Mouse (Mus musculus): ENCODE results near the gene Usp24. TPM values are rescaled to one million over a fixed set of nuclear protein-coding genes. Genes with fewer than 3 reads are reported as not detected.

Usp24 gene
- total and polyA plus RNA-seq, 3 experiments, result 27.0 to 40.8 (median 31.9) TPM

DNA sequence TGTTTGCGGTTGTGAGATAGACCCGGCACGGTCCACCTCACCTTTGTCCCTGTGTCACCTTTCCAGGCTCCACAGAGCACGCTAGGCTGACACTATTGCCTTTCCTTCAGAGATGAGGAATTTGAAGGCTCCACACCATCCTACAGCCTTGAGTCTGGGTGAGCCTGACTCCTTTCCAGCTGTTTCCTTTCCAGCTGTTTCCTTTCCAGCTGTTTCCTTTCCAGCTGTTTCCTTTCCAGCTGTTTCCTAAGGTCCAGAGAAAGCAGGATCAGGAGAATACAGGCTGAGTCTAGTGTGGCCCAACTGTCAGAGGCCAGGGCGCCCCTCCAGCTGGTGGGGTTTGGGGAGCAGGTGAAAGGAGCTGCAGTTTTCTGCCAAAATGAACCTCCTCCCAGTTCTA, 154.9 kb downstream of the Usp24 start:
- H3K36me3 ChIP-seq (ENCODE audit: control insufficient read depth in 1 of 2, insufficient read depth in 2 of 2, low read length in 2 of 2), result no peaks in the 10 kb centered on the region
- no peak overlapping the region for H3K4me3 ChIP-seq (ENCODE audit: control insufficient read depth in 1 of 2, insufficient read depth in 1 of 2, low read depth in 2 of 2, low read length in 2 of 2)
- no peak for DNase-seq (ENCODE audit: low read depth, low spot score)
- H3K9me3 ChIP-seq (replicated peaks; ENCODE audit: insufficient read depth, low read length), result no peaks in the 10 kb centered on the region
- H3K27ac ChIP-seq (ENCODE audit: control insufficient read depth, low read depth, low read length), result no peak overlapping the region
- no peaks in the 10 kb centered on the region for H3K27me3 ChIP-seq (ENCODE audit: control insufficient read depth in 1 of 2, insufficient read depth in 2 of 2, low read length in 2 of 2)
- no peaks in the 10 kb centered on the region for H3K4me1 ChIP-seq (ENCODE audit: control insufficient read depth in 1 of 2, insufficient read depth in 2 of 2, low read length in 2 of 2)
- H3K9ac ChIP-seq (ENCODE audit: control insufficient read depth, low read depth, low read length, poor library complexity, severe bottlenecking), result no peak overlapping the region
- H3K79me2 ChIP-seq (ENCODE audit: control insufficient read depth, insufficient read depth, low read length, poor library complexity), result no peaks in the 10 kb centered on the region
- TF ChIP-seq UBTF (IDR thresholded peaks at IDR 0.05; ENCODE audit: borderline replicate concordance, insufficient read depth, low read depth, low read length), result no peak
- no peak for TF ChIP-seq KAT2A (conservative IDR thresholded peaks at IDR 0.05; ENCODE audit: low read depth, low read length)
- TF ChIP-seq SIN3A (IDR thresholded peaks at IDR 0.05; ENCODE audit: low read length), result no peak
- no peak for TF ChIP-seq MXI1 (IDR thresholded peaks at IDR 0.05; ENCODE audit: low read depth, low read length)
- TF ChIP-seq POLR2AphosphoS2 (IDR thresholded peaks at IDR 0.05; ENCODE audit: low read length), result no peak
- no peak for TF ChIP-seq MAX (IDR thresholded peaks at IDR 0.05; ENCODE audit: low read length)
- TF ChIP-seq MYC (IDR thresholded peaks at IDR 0.05; ENCODE audit: low read depth, low read length), result no peak

DNA sequence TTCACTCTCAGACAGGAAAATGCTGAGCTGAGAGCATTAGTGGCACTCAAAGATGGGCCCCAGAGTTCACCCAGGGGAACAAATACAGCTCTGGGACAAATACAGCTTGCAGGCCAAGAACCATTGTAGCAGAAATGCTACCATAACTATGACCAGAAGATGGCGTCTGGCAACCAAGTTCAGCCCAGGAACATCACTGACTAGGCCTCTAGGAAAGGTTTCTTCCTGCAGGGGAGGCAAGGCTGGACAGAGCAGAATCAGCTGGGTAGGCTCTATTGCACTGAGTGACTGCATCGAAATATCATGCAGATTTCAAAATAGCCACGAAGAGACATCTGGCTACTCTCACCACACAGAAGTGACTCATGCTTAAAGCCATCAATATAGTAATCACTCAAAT, 156.3 kb downstream of the Usp24 start:
- Histone ChIP-seq H3K36me3 (ENCODE audit: control insufficient read depth in 1 of 2, insufficient read depth in 2 of 2, low read length in 2 of 2) (no peaks in the 10 kb centered on the region), H3K4me1 (ENCODE audit: control insufficient read depth in 1 of 2, insufficient read depth in 2 of 2, low read length in 2 of 2) (no peaks in the 10 kb centered on the region), H3K27ac (ENCODE audit: control insufficient read depth, low read depth, low read length) (no peak overlapping the region), H3K9me3 (replicated peaks; ENCODE audit: insufficient read depth, low read length) (no peaks in the 10 kb centered on the region), H3K4me3 (ENCODE audit: control insufficient read depth in 1 of 2, insufficient read depth in 1 of 2, low read depth in 2 of 2, low read length in 2 of 2) (no peak overlapping the region), H3K79me2 (ENCODE audit: control insufficient read depth, insufficient read depth, low read length, poor library complexity) (no peaks in the 10 kb centered on the region), H3K27me3 (ENCODE audit: control insufficient read depth in 1 of 2, insufficient read depth in 2 of 2, low read length in 2 of 2) (no peaks in the 10 kb centered on the region), H3K9ac (ENCODE audit: control insufficient read depth, low read depth, low read length, poor library complexity, severe bottlenecking) (no peak overlapping the region)
- DNase-seq (ENCODE audit: low read depth, low spot score), result peak; percentile 83
- TF ChIP-seq NRF1 (IDR thresholded peaks at IDR 0.05; ENCODE audit: insufficient read depth, low read depth, low read length, poor library complexity, severe bottlenecking) (no peak), RAD21 (IDR thresholded peaks at IDR 0.05; ENCODE audit: low read depth, low read length) (peak; percentile 78), CTCF (IDR thresholded peaks at IDR 0.05 in 2 of 3, conservative IDR thresholded peaks at IDR 0.05 in 1 of 3; ENCODE audit: control insufficient read depth in 1 of 3, insufficient read depth in 1 of 3, low read depth in 2 of 3, low read length in 3 of 3, poor library complexity in 1 of 3, severe bottlenecking in 1 of 3) (peak; percentile 64 to 90 (median 69)), MYB (IDR thresholded peaks at IDR 0.05; ENCODE audit: low read depth, low read length) (no peak), ZMIZ1 (IDR thresholded peaks at IDR 0.05; ENCODE audit: low read depth, low read length) (no peak), TAL1 (IDR thresholded peaks at IDR 0.05; ENCODE audit: low read length) (no peak), SMC3 (IDR thresholded peaks at IDR 0.05; ENCODE audit: low read depth, low read length) (peak; percentile 79), GATA1 (IDR thresholded peaks at IDR 0.05; ENCODE audit: low read depth, low read length) (no peak), MXI1 (IDR thresholded peaks at IDR 0.05; ENCODE audit: low read depth, low read length) (no peak), BHLHE40 (IDR thresholded peaks at IDR 0.05; ENCODE audit: borderline replicate concordance, low read depth, low read length) (no peak), USF2 (IDR thresholded peaks at IDR 0.05; ENCODE audit: borderline replicate concordance in 1 of 2, insufficient read depth in 1 of 2, low read depth in 1 of 2, low read length in 2 of 2) (no peak), GABPA (IDR thresholded peaks at IDR 0.05; ENCODE audit: low read depth, low read length) (no peak), ELF1 (IDR thresholded peaks at IDR 0.05; ENCODE audit: low read depth, low read length) (no peak), TBP (IDR thresholded peaks at IDR 0.05; ENCODE audit: low read depth, low read length) (no peak), MAFK (IDR thresholded peaks at IDR 0.05; ENCODE audit: borderline replicate concordance, low read depth, low read length) (no peak), SIN3A (IDR thresholded peaks at IDR 0.05; ENCODE audit: low read length) (no peak), ZNF384 (IDR thresholded peaks at IDR 0.05; ENCODE audit: low read depth, low read length) (no peak), MAX (IDR thresholded peaks at IDR 0.05; ENCODE audit: low read length) (no peak), EP300 (IDR thresholded peaks at IDR 0.05; ENCODE audit: low read depth in 1 of 2, low read length in 2 of 2) (no peak), ETS1 (IDR thresholded peaks at IDR 0.05; ENCODE audit: low read depth, low read length) (no peak), POLR2A (IDR thresholded peaks at IDR 0.05; ENCODE audit: control insufficient read depth in 1 of 2, insufficient read depth in 1 of 2, low read depth in 1 of 2, low read length in 2 of 2, poor library complexity in 1 of 2) (no peak), ZKSCAN1 (IDR thresholded peaks at IDR 0.05; ENCODE audit: low read depth, low read length) (no peak), MAZ (IDR thresholded peaks at IDR 0.05; ENCODE audit: low read depth, low read length) (no peak), NELFE (IDR thresholded peaks at IDR 0.05; ENCODE audit: low read depth, low read length) (no peak), ZC3H11A (IDR thresholded peaks at IDR 0.05; ENCODE audit: low read depth, low read length) (peak; percentile 48), CHD1 (IDR thresholded peaks at IDR 0.05; ENCODE audit: low read depth, low read length) (no peak), KAT2A (conservative IDR thresholded peaks at IDR 0.05; ENCODE audit: low read depth, low read length) (no peak), RCOR1 (IDR thresholded peaks at IDR 0.05; ENCODE audit: low read depth, low read length) (no peak), TCF12 (IDR thresholded peaks at IDR 0.05; ENCODE audit: low read depth, low read length) (no peak), POLR2AphosphoS5 (IDR thresholded peaks at IDR 0.05; ENCODE audit: borderline replicate concordance, low read depth, low read length) (no peak)
